Mouse (Mus musculus) hindbrain, embryonic 13.5 days (tissue): Measurements from ENCODE around the gene Zfp319. TPM values are rescaled to one million over a fixed set of nuclear protein-coding genes. Genes with fewer than 3 reads are reported as not detected.

Experiments
- ATAC-seq: fragments of 200-750 bp; cut with Nextera tagmentation; 2 replicates; pipeline ENCODE4 v1.8.0; 2017; ENCODE audit warnings: moderate TSS enrichment; ENCODE audit not compliant: low FRiP score
- H3K27ac ChIP-seq: fragments of 300-500 bp; sonication (generic); 2 replicates; pipeline ENCODE4 v1.5.1; 2015; ENCODE audit warnings: inconsistent platforms, mild to moderate bottlenecking, moderate library complexity
- H3K27me3 ChIP-seq: fragments of 300-500 bp; sonication (generic); 2 replicates; pipeline ENCODE4 v1.6.1; 2015; ENCODE audit warnings: mild to moderate bottlenecking, inconsistent platforms
- H3K36me3 ChIP-seq: fragments of 300-500 bp; sonication (generic); 2 replicates; pipeline ENCODE4 v1.6.1; 2015; ENCODE audit warnings: mild to moderate bottlenecking, inconsistent platforms
- H3K4me1 ChIP-seq: fragments of 300-500 bp; sonication (generic); replicated peaks from 2 replicates; pipeline ENCODE4 v1.6.1; 2015; ENCODE audit warnings: inconsistent platforms
- H3K4me2 ChIP-seq: fragments of 300-500 bp; sonication (generic); 2 replicates; pipeline ENCODE4 v1.6.1; 2015; ENCODE audit warnings: inconsistent platforms, mild to moderate bottlenecking, moderate library complexity
- H3K4me3 ChIP-seq: fragments of 300-500 bp; sonication (generic); 2 replicates; pipeline ENCODE4 v1.5.1; 2015; ENCODE audit warnings: mild to moderate bottlenecking, inconsistent platforms
- H3K9ac ChIP-seq: fragments of 300-500 bp; sonication (generic); 2 replicates; pipeline ENCODE4 v1.6.1; 2015; ENCODE audit warnings: mild to moderate bottlenecking, inconsistent platforms
- H3K9me3 ChIP-seq: fragments of 300-500 bp; sonication (generic); 2 replicates; pipeline ENCODE4 v1.6.1; 2016; ENCODE audit warnings: inconsistent platforms
- WGBS: fragments of 180-500 bp; shearing (Covaris S2); methylation state at CpG from one replicate; pipeline ENCODE4 v1.1.7; 2015; 5-methylcytosine and 5-hydroxymethylcytosine counted together
- polyA plus RNA-seq: library from polyadenylated mRNA; unstranded; fragments of >200 nt; fragmentation: Nextera tagmentation; extraction: Ambion mirVana; gene quantifications from 2 replicates; pipeline ENCODE4 v1.2.1, GENCODE M21; 2015

Zfp319 gene
- polyA plus RNA-seq, 1 experiment from 2014 or later: 16.6 TPM

DNA sequence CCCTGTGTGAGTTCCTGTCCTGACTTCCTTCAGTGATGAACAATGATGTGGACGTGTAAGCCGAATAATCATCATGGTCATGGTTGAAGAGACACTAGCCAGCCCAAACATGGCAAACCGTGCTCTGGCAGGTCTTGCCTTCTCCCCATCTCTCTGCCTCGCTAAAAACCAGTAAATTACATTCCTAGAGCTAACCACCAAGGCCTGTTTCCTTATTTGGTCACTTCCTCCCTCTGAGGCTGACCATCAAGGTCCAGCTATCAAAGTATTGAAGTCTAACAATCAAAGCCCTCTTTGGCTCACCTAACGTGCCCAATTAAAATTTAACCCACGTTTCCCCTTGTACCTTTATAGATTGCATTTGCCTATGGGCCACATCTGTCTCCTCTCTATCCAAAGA lies 30.5 kb upstream of the Zfp319 start:
- Histone ChIP-seq H3K9me3 (no peaks in the 10 kb centered on the region), H3K9ac (no peak overlapping the region), H3K4me1 (peaks cover 41% of the 10 kb centered on the region), H3K27ac (no peak overlapping the region), H3K4me3 (no peak overlapping the region), H3K27me3 (no peaks in the 10 kb centered on the region), H3K4me2 (no peak overlapping the region), H3K36me3 (peaks cover 23% of the 10 kb centered on the region)
- no peak for ATAC-seq
- 76% methylated on average over 6 of the region's 6 CpGs for WGBS

- Histone ChIP-seq H3K27me3 (no peaks in the 10 kb centered on the region), H3K4me3 (no peak overlapping the region), H3K9ac (no peak overlapping the region; the same call in 1 of the 2 replicates), H3K27ac (peak overlapping the region; percentile 25), H3K4me1 (peaks cover 51% of the 10 kb centered on the region), H3K36me3 (peaks cover 10% of the 10 kb centered on the region), H3K4me2 (no peak overlapping the region), H3K9me3 (no peaks in the 10 kb centered on the region)
- ATAC-seq: no peak
- WGBS: 92% methylated on average over 3 of the region's 3 CpGs
Measured at GRCm38 (mm10) chr8:95361016-95361341, 29.2 kb upstream of the Zfp319 start.

GRCm38 (mm10) chr8:95360181-95361015 lies 28.6 kb upstream of the Zfp319 start:
- 46% methylated on average over 7 of the region's 7 CpGs for WGBS
- Histone ChIP-seq H3K4me1 (peaks cover 57% of the 10 kb centered on the region), H3K4me2 (no peak overlapping the region), H3K36me3 (peaks cover 9% of the 10 kb centered on the region; the same call in 1 of the 2 replicates), H3K9me3 (no peaks in the 10 kb centered on the region), H3K9ac (peak overlapping the region; percentile 53; the same call in 1 of the 2 replicates), H3K27ac (peak overlapping the region; percentile 58), H3K4me3 (no peak overlapping the region), H3K27me3 (no peaks in the 10 kb centered on the region)
- ATAC-seq: no peak

DNA sequence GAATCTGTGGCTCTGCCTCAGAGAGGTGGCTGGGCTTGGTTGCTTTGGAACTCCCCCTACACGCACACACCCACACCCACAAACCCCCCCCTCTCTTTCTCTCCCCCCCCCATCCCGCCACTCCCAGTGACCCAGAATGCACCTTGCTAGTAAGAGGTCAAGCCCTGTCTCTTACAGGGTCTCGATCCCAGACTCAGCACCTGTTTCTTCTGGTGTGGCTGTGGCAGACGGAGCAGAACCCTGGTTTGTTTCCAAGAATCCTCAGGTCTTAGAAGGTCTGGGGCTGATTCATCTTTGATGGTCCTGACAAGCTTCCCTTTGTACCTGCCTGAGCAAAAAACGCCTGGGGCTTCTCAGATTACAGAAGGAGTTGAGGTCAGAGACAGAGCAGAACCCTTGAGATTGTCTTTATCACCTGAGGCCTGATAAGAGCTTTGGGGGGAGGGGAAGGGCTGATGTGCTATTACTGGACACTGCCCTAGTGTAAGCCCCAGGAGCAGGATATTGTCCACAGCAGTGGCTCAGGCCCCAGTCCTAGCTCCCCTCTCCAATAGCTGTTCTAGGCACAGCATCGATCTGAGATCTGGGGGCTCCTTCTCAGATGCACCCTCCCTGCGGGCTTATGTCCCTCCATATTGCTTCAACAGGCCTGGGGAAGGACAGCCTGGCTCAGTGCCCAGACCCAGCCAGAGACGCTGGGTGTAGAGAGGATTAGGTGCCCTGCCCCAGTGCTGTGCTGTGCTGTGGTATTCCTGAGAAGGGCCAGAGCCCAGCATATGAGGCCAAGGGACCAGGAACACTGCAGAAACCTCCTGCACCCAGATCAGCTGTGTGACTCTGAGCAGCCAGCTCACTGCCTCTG lies 27.0 kb upstream of the Zfp319 start:
- H3K4me1 ChIP-seq: peaks cover 73% of the 10 kb centered on the region

DNA sequence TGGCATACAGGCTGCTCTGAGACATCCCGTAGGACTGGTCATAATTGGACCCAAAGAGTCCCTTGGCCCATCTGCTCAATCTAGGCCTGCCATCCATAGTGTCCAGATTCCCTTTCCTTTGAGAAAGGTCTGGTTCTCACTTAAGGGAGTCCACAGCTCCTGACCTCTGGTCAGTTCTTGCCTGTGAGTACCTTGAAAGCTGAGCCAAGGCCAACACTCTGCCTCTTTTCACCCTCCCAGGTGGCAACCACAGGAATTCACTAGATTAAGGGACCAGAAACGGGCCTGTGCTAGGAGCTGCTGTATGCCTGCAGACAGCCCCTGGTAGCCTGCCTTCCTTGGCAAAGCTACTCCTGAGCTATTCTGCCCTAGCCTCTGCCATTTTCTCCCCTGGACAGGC lies 22.9 kb upstream of the Zfp319 start:
- Histone ChIP-seq H3K36me3 (no peaks in the 10 kb centered on the region), H3K27me3 (no peaks in the 10 kb centered on the region), H3K4me1 (peaks cover 67% of the 10 kb centered on the region), H3K4me3 (no peak overlapping the region; the same call in 1 of the 2 replicates), H3K27ac (no peak overlapping the region), H3K9me3 (no peaks in the 10 kb centered on the region), H3K9ac (peak overlapping the region; percentile 93), H3K4me2 (peak overlapping the region; percentile 89)
- no peak for ATAC-seq
- WGBS: 85% methylated on average over 2 of the region's 2 CpGs

More for the DNA sequence above, 27.0 kb upstream of the Zfp319 start:
- no peak for ATAC-seq
- Histone ChIP-seq H3K36me3 (peaks cover 4% of the 10 kb centered on the region; the same call in 1 of the 2 replicates), H3K4me2 (no peak overlapping the region), H3K9me3 (no peaks in the 10 kb centered on the region), H3K27ac (peak overlapping the region; percentile 3; the same call in 1 of the 2 replicates), H3K27me3 (no peaks in the 10 kb centered on the region), H3K4me3 (no peak overlapping the region), H3K9ac (peak overlapping the region; percentile 36; the same call in 1 of the 2 replicates)
- 55% methylated on average over 8 of the region's 8 CpGs for WGBS

- Histone ChIP-seq H3K27me3 (no peaks in the 10 kb centered on the region), H3K9me3 (no peaks in the 10 kb centered on the region), H3K36me3 (no peaks in the 10 kb centered on the region), H3K4me1 (peaks cover 67% of the 10 kb centered on the region), H3K4me3 (peak overlapping the region; percentile 88), H3K4me2 (peak overlapping the region; percentile 89), H3K27ac (peak overlapping the region; percentile 93), H3K9ac (peak overlapping the region; percentile 93)
- peak; percentile 32 for ATAC-seq
- WGBS: 2% methylated on average over 62 of the region's 62 CpGs
Measured at GRCm38 (mm10) chr8:95352871-95353866, 21.4 kb upstream of the Zfp319 start.

- H3K36me3 ChIP-seq: no peaks in the 10 kb centered on the region; the same call in 1 of the 2 replicates
- peaks cover 71% of the 10 kb centered on the region for H3K4me1 ChIP-seq
- H3K9ac ChIP-seq: peak within 1 kb of the TSS; percentile 93
- no peaks in the 10 kb centered on the region for H3K27me3 ChIP-seq
- ATAC-seq: peak; percentile 71
- H3K4me2 ChIP-seq: peak within 1 kb of the TSS; percentile 89
- H3K9me3 ChIP-seq: no peaks in the 10 kb centered on the region
- under 1% methylated on average over 72 of the region's 80 CpGs for WGBS
- H3K4me3 ChIP-seq: peak within 1 kb of the TSS; percentile 88
- H3K27ac ChIP-seq: peak within 1 kb of the TSS; percentile 93
Measured at GRCm38 (mm10) chr8:95352151-95352870, 20.6 kb upstream of the Zfp319 start, which contains the start of gene Mmp15. Gene Mmp15 (plus strand): TSS chr8:95352268.

DNA sequence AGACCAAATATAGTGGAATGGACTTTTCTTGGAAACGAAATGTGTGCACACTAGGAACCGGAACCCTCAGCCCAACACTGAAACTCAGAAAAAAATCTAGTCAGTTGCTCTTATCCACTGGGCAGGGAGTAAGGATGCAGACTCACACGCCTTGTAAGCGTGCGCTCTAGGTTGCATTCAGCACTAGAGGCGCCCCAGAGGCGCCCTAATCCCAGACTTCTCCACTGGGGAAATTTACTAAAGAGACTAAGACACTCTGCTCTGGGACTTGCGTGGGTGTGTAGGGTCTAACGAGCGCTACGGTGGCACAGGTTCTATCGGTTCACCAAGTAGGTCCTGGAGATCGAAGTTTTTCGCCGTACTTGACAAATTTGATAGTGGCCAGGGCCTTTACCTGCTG lies 19.7 kb upstream of the Zfp319 start:
- H3K9me3 ChIP-seq: no peaks in the 10 kb centered on the region

GRCm38 (mm10) chr8:95348811-95349630 lies 17.3 kb upstream of the Zfp319 start:
- Histone ChIP-seq H3K4me1 (peaks cover 46% of the 10 kb centered on the region), H3K36me3 (peaks cover 12% of the 10 kb centered on the region), H3K4me3 (no peak overlapping the region), H3K9ac (no peak overlapping the region), H3K9me3 (no peaks in the 10 kb centered on the region), H3K27ac (peak overlapping the region; percentile 67), H3K27me3 (no peaks in the 10 kb centered on the region), H3K4me2 (no peak overlapping the region)
- WGBS: 54% methylated on average over 18 of the region's 19 CpGs
- ATAC-seq: 0 out of 2 replicates have a peak, but pooled peaks have one; percentile 9

More for the DNA sequence above, 19.7 kb upstream of the Zfp319 start:
- Histone ChIP-seq H3K4me2 (peak overlapping the region; percentile 89), H3K9ac (0 out of 2 replicates have a peak overlapping the region, but pooled peaks have one; percentile 93), H3K36me3 (no peaks in the 10 kb centered on the region; the same call in 1 of the 2 replicates), H3K4me3 (peak overlapping the region; percentile 88), H3K27ac (no peak overlapping the region), H3K27me3 (no peaks in the 10 kb centered on the region), H3K4me1 (peaks cover 70% of the 10 kb centered on the region)
- ATAC-seq: no peak
- WGBS: 3% methylated on average over 15 of the region's 15 CpGs

GRCm38 (mm10) chr8:95348356-95348755 lies 16.6 kb upstream of the Zfp319 start:
- Histone ChIP-seq H3K27me3 (no peaks in the 10 kb centered on the region), H3K4me1 (peaks cover 39% of the 10 kb centered on the region), H3K4me2 (no peak overlapping the region), H3K9ac (no peak overlapping the region), H3K36me3 (peaks cover 19% of the 10 kb centered on the region), H3K9me3 (no peaks in the 10 kb centered on the region), H3K27ac (peak overlapping the region; percentile 67), H3K4me3 (no peak overlapping the region)
- WGBS: 78% methylated on average over 2 of the region's 2 CpGs
- ATAC-seq: no peak
